Mouse (Mus musculus): ENCODE data around the gene Adcy1.

DNA sequence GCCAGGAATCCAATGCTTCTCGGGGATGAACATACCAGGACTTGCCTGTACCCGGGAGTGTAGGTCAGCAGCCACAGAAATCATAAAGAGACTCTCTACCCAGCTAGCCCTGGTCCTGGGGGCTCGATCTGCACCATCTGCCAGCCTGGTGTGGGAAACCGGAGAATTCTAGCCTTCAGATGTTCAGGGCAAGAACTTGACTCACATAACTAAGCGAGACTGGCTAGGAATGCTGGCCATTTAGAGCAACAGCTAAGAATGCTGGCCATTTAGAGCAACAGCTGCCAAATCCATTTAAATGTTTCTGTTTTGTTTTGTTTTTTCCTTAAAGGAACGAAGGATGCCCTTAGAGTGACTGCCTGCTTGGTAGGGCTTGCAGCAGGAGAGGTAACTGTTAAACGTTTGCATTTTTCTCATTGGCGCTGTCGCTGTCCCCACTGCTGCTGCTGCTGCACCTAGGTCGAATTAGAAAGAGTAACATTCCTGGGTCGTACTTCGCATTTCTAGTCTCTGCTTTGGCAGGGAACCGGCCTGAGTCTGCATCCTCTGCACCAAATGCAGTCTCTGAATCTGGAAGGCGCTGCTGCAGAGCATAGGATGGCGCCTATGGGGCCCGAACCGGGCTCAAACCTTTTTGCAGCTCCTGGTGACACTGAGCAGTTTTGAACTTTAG lies 149.0 kb downstream of the Adcy1 start:
- TF ChIP-seq CTCF (IDR thresholded peaks at IDR 0.05; ENCODE audit: insufficient read depth, low read depth, low read length), result no peak
- TF ChIP-seq POLR2A (IDR thresholded peaks at IDR 0.05; ENCODE audit: insufficient read depth, low read depth, low read length), result no peak
